Mouse (Mus musculus) kidney, adult 9 months (tissue): ENCODE data around the gene Scube3.

Experiments
- DNase-seq: peaks from one replicate; pipeline ENCODE4 v3.0.0; 2022

Gene Scube3

GRCm38 (mm10) chr17:28223561-28224391 lies 81.8 kb downstream of the Scube3 start:
- peak; percentile 96 for DNase-seq
